Mouse (Mus musculus) G1E (cell line): ENCODE results near the gene Rp9.
"Not testable (repeated sequence)": the region's sequence is repeated elsewhere in the genome, so short reads cannot be mapped to it uniquely, and the experiment has no call there.

Source experiments
- CTCF ChIP-seq: IDR thresholded peaks from 2 replicates; pipeline ENCODE4 v1.5.1; 2012; ENCODE audit warnings: low read depth, low read length, inconsistent platforms, mixed read lengths
- GATA1 ChIP-seq: IDR thresholded peaks from 2 replicates; pipeline ENCODE4 v1.6.1; 2012; ENCODE audit warnings: borderline replicate concordance, low read length, inconsistent platforms, mixed read lengths
- GATA2 ChIP-seq: IDR thresholded peaks from 2 replicates; pipeline ENCODE4 v1.6.1; 2012; ENCODE audit warnings: low read depth, low read length, inconsistent platforms, borderline replicate concordance
- POLR2AphosphoS5 ChIP-seq: IDR thresholded peaks from 2 replicates; pipeline ENCODE4 v1.6.1; 2012; ENCODE audit warnings: low read depth, low read length, inconsistent platforms; ENCODE audit not compliant: insufficient replicate concordance

DNA sequence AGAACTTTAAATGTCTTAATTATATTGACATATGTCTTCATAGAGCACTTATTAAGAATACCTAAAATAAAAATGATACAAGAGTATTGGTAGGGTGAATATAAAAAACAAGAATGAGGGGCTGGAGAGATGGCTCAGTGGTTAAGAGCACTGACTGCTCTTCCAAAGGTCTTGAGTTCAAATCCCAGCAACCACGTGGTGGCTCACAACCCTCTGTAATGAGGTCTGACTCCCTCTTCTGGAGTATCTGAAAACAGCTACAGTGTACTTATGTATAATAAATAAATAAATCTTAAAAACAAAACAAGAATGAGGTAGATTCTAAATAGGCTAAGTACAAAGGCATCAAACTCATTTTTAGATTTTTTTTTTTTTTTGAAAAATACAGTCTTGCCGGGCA is 66.0 kb downstream of the Rp9 start:
- TF ChIP-seq CTCF, GATA1, POLR2AphosphoS5, GATA2: not testable (repeated sequence)
